Mouse (Mus musculus) adrenal gland, postnatal 4 days (tissue): Measurements from ENCODE around the gene Npr3. TPM values are rescaled to one million over a fixed set of nuclear protein-coding genes. Genes with fewer than 3 reads are reported as not detected.
A peak's percentile ranks its signal among the peaks of the same experiment; 100 is the strongest.
"Not testable (repeated sequence)": the region's sequence is repeated elsewhere in the genome, so short reads cannot be mapped to it uniquely, and the experiment has no call there.

Experiments
- DNase-seq, 2 experiments: peaks; one replicate each; pipeline ENCODE4 v3.0.0; 2021 to 2022; ENCODE audit warnings: low spot score in 2 of 2, mixed read lengths in 2 of 2
- total RNA-seq, 2 experiments: library from RNA; stranded (reverse); gene quantifications; 2 replicates each; pipeline ENCODE4 v1.2.3; 2021

Npr3 gene
- total RNA-seq, 2 experiments from 2014 or later = 29.2 to 34.6 TPM

GRCm38 (mm10) chr15:11891395-11891794, 15.7 kb downstream of the Npr3 start:
- DNase-seq = no peak

- DNase-seq = no peak
Measured at GRCm38 (mm10) chr15:11882508-11883205, 24.4 kb downstream of the Npr3 start.

GRCm38 (mm10) chr15:11881822-11882221, 25.3 kb downstream of the Npr3 start:
- DNase-seq = no peak

- DNase-seq = no peak
Measured at GRCm38 (mm10) chr15:11878334-11878733, 28.8 kb downstream of the Npr3 start.

GRCm38 (mm10) chr15:11877273-11877672, 29.8 kb downstream of the Npr3 start:
- no peak for DNase-seq

GRCm38 (mm10) chr15:11866918-11867317, 40.2 kb downstream of the Npr3 start:
- no peak for DNase-seq

- DNase-seq = no peak
Measured at GRCm38 (mm10) chr15:11863540-11863818, 43.6 kb downstream of the Npr3 start.

- DNase-seq = no peak
Measured at GRCm38 (mm10) chr15:11862785-11863539, 44.1 kb downstream of the Npr3 start.

GRCm38 (mm10) chr15:11862253-11862652, 44.8 kb downstream of the Npr3 start:
- no peak for DNase-seq

GRCm38 (mm10) chr15:11860259-11860658, 46.8 kb downstream of the Npr3 start:
- DNase-seq = no peak

- no peak for DNase-seq
Measured at GRCm38 (mm10) chr15:11859829-11860228, 47.3 kb downstream of the Npr3 start.

- no peak for DNase-seq
Measured at GRCm38 (mm10) chr15:11858411-11858810, 48.7 kb downstream of the Npr3 start.

- DNase-seq = no peak
Measured at GRCm38 (mm10) chr15:11845204-11846062, 61.7 kb downstream of the Npr3 start.

GRCm38 (mm10) chr15:11844115-11844514, 63.0 kb downstream of the Npr3 start:
- no peak for DNase-seq

- no peak for DNase-seq
Measured at GRCm38 (mm10) chr15:11841828-11842227, 65.3 kb downstream of the Npr3 start.

- no peak for DNase-seq
Measured at GRCm38 (mm10) chr15:11835913-11836312, 71.2 kb downstream of the Npr3 start.

GRCm38 (mm10) chr15:11822347-11822746, 84.7 kb downstream of the Npr3 start:
- not testable (repeated sequence) for DNase-seq

GRCm38 (mm10) chr15:11815551-11815950, 91.5 kb downstream of the Npr3 start:
- no peak for DNase-seq

- DNase-seq = no peak
Measured at GRCm38 (mm10) chr15:11803576-11803975, 103.5 kb downstream of the Npr3 start.

GRCm38 (mm10) chr15:11801863-11802722, 105.0 kb downstream of the Npr3 start:
- peak; percentile 10 to 27 for DNase-seq

GRCm38 (mm10) chr15:11794632-11795031, 112.5 kb downstream of the Npr3 start:
- DNase-seq = no peak
